Mouse (Mus musculus): ENCODE data around the gene Pgd. TPM values are rescaled to one million over a fixed set of nuclear protein-coding genes. Genes with fewer than 3 reads are reported as not detected.

The Pgd gene
- polyA plus RNA-seq, 1 experiment from 2014 or later, result 133 TPM

GRCm38 (mm10) chr4:149163196-149163595, 3.4 kb downstream of the Pgd start:
- no peak for DNase-seq (ENCODE audit: low spot score)
- H3K4me3 ChIP-seq, result no peak overlapping the region

GRCm38 (mm10) chr4:149161166-149161565, 5.4 kb downstream of the Pgd start:
- Histone ChIP-seq H3K4me1 (peaks cover 19% of the 10 kb centered on the region), H3K4me3 (no peak overlapping the region), H3K27me3 (ENCODE audit: insufficient read depth, poor library complexity, severe bottlenecking) (no peaks in the 10 kb centered on the region), H3K36me3 (peaks cover 91% of the 10 kb centered on the region), H3K9me3 (no peaks in the 10 kb centered on the region), H3K27ac (no peak overlapping the region)
- DNase-seq (ENCODE audit: low spot score), result no peak
- 95% methylated on average over 6 of the region's 6 CpGs for WGBS

More at GRCm38 (mm10) chr4:149163196-149163595, 3.4 kb downstream of the Pgd start:
- peaks cover 70% of the 10 kb centered on the region for H3K36me3 ChIP-seq
- no peak overlapping the region for H3K27ac ChIP-seq
- H3K27me3 ChIP-seq (ENCODE audit: insufficient read depth, poor library complexity, severe bottlenecking), result no peaks in the 10 kb centered on the region
- 77% methylated on average over 1 of the region's 1 CpGs for WGBS
- H3K9me3 ChIP-seq, result no peaks in the 10 kb centered on the region
- H3K4me1 ChIP-seq, result peaks cover 21% of the 10 kb centered on the region

- H3K27ac ChIP-seq, result no peak overlapping the region
- WGBS, result 85% methylated on average over 13 of the region's 13 CpGs
- H3K4me1 ChIP-seq, result peaks cover 8% of the 10 kb centered on the region
- no peak overlapping the region for H3K4me3 ChIP-seq
- H3K9me3 ChIP-seq, result no peaks in the 10 kb centered on the region
- H3K36me3 ChIP-seq, result peaks cover 98% of the 10 kb centered on the region
- no peaks in the 10 kb centered on the region for H3K27me3 ChIP-seq (ENCODE audit: insufficient read depth, poor library complexity, severe bottlenecking)
- no peak for DNase-seq (ENCODE audit: low spot score)
Observed at GRCm38 (mm10) chr4:149159891-149160290, 6.7 kb downstream of the Pgd start.

GRCm38 (mm10) chr4:149159203-149159602, 7.4 kb downstream of the Pgd start:
- Histone ChIP-seq H3K27ac (no peak overlapping the region), H3K4me3 (no peak overlapping the region), H3K9me3 (no peaks in the 10 kb centered on the region), H3K27me3 (ENCODE audit: insufficient read depth, poor library complexity, severe bottlenecking) (no peaks in the 10 kb centered on the region), H3K36me3 (peaks cover 99% of the 10 kb centered on the region), H3K4me1 (peaks cover 3% of the 10 kb centered on the region; the same call in 1 of the 2 replicates)
- no peak for DNase-seq (ENCODE audit: low spot score)
- 79% methylated on average over 2 of the region's 2 CpGs for WGBS

GRCm38 (mm10) chr4:149157415-149157973, 9.1 kb downstream of the Pgd start:
- Histone ChIP-seq H3K4me1 (peaks cover 3% of the 10 kb centered on the region; the same call in 1 of the 2 replicates), H3K4me3 (no peak overlapping the region), H3K36me3 (peaks cover 99% of the 10 kb centered on the region), H3K27ac (no peak overlapping the region), H3K27me3 (ENCODE audit: insufficient read depth, poor library complexity, severe bottlenecking) (no peaks in the 10 kb centered on the region), H3K9me3 (no peaks in the 10 kb centered on the region)
- DNase-seq (ENCODE audit: low spot score), result no peak
- WGBS, result 87% methylated on average over 8 of the region's 8 CpGs

- no peaks in the 10 kb centered on the region for H3K9me3 ChIP-seq
- peaks cover 3% of the 10 kb centered on the region; the same call in 1 of the 2 replicates for H3K4me1 ChIP-seq
- no peaks in the 10 kb centered on the region for H3K27me3 ChIP-seq (ENCODE audit: insufficient read depth, poor library complexity, severe bottlenecking)
- no peak for DNase-seq (ENCODE audit: low spot score)
- H3K4me3 ChIP-seq, result no peak overlapping the region
- peaks cover 100% of the 10 kb centered on the region for H3K36me3 ChIP-seq
- H3K27ac ChIP-seq, result no peak overlapping the region
- 94% methylated on average over 6 of the region's 6 CpGs for WGBS
Observed at GRCm38 (mm10) chr4:149155711-149156110, 10.9 kb downstream of the Pgd start.

GRCm38 (mm10) chr4:149154859-149155258, 11.7 kb downstream of the Pgd start:
- no peaks in the 10 kb centered on the region for H3K27me3 ChIP-seq (ENCODE audit: insufficient read depth, poor library complexity, severe bottlenecking)
- no peak overlapping the region for H3K4me3 ChIP-seq
- H3K9me3 ChIP-seq, result no peaks in the 10 kb centered on the region
- DNase-seq (ENCODE audit: low spot score), result no peak
- peaks cover 100% of the 10 kb centered on the region for H3K36me3 ChIP-seq
- peaks cover 3% of the 10 kb centered on the region; the same call in 1 of the 2 replicates for H3K4me1 ChIP-seq
- 96% methylated on average over 7 of the region's 7 CpGs for WGBS
- no peak overlapping the region for H3K27ac ChIP-seq

GRCm38 (mm10) chr4:149150721-149151120, 15.8 kb downstream of the Pgd start:
- WGBS, result 91% methylated on average over 11 of the region's 11 CpGs
- no peaks in the 10 kb centered on the region for H3K9me3 ChIP-seq

GRCm38 (mm10) chr4:149150256-149150655, 16.3 kb downstream of the Pgd start:
- no peaks in the 10 kb centered on the region for H3K27me3 ChIP-seq (ENCODE audit: insufficient read depth, poor library complexity, severe bottlenecking)
- H3K9me3 ChIP-seq, result no peaks in the 10 kb centered on the region
- peaks cover 10% of the 10 kb centered on the region for H3K4me1 ChIP-seq
- no peak for DNase-seq (ENCODE audit: low spot score)
- WGBS, result 92% methylated on average over 11 of the region's 11 CpGs
- H3K4me3 ChIP-seq, result no peak overlapping the region
- H3K36me3 ChIP-seq, result peaks cover 61% of the 10 kb centered on the region
- no peak overlapping the region for H3K27ac ChIP-seq

More at GRCm38 (mm10) chr4:149150721-149151120, 15.8 kb downstream of the Pgd start:
- Histone ChIP-seq H3K4me3 (no peak overlapping the region), H3K27me3 (ENCODE audit: insufficient read depth, poor library complexity, severe bottlenecking) (no peaks in the 10 kb centered on the region), H3K27ac (no peak overlapping the region), H3K36me3 (peaks cover 66% of the 10 kb centered on the region), H3K4me1 (peaks cover 10% of the 10 kb centered on the region)
- no peak for DNase-seq (ENCODE audit: low spot score)

- peaks cover 10% of the 10 kb centered on the region for H3K4me1 ChIP-seq
- no peaks in the 10 kb centered on the region for H3K27me3 ChIP-seq (ENCODE audit: insufficient read depth, poor library complexity, severe bottlenecking)
- no peak for DNase-seq (ENCODE audit: low spot score)
- H3K4me3 ChIP-seq, result no peak overlapping the region
- H3K27ac ChIP-seq, result no peak overlapping the region
- H3K9me3 ChIP-seq, result no peaks in the 10 kb centered on the region
- WGBS, result 76% methylated on average over 7 of the region's 7 CpGs
- H3K36me3 ChIP-seq, result peaks cover 55% of the 10 kb centered on the region
Observed at GRCm38 (mm10) chr4:149149611-149150010, 17.0 kb downstream of the Pgd start.

GRCm38 (mm10) chr4:149149196-149149595, 17.4 kb downstream of the Pgd start:
- WGBS, result 94% methylated on average over 9 of the region's 9 CpGs
- H3K27ac ChIP-seq, result no peak overlapping the region
- no peaks in the 10 kb centered on the region for H3K9me3 ChIP-seq
- H3K4me3 ChIP-seq, result no peak overlapping the region
- peaks cover 50% of the 10 kb centered on the region for H3K36me3 ChIP-seq
- DNase-seq (ENCODE audit: low spot score), result no peak
- H3K27me3 ChIP-seq (ENCODE audit: insufficient read depth, poor library complexity, severe bottlenecking), result no peaks in the 10 kb centered on the region
- peaks cover 10% of the 10 kb centered on the region for H3K4me1 ChIP-seq

- no peak overlapping the region for H3K4me3 ChIP-seq
- H3K36me3 ChIP-seq, result peaks cover 39% of the 10 kb centered on the region
- DNase-seq (ENCODE audit: low spot score), result no peak
- H3K9me3 ChIP-seq, result no peaks in the 10 kb centered on the region
- H3K4me1 ChIP-seq, result peaks cover 10% of the 10 kb centered on the region
- WGBS, result 66% methylated on average over 4 of the region's 4 CpGs
- no peak overlapping the region for H3K27ac ChIP-seq
- 0 out of 2 replicates have a peak, but pooled peaks cover 3% of the 10 kb centered on the region for H3K27me3 ChIP-seq (ENCODE audit: insufficient read depth, poor library complexity, severe bottlenecking)
Observed at GRCm38 (mm10) chr4:149148084-149148483, 18.5 kb downstream of the Pgd start.

- Histone ChIP-seq H3K27me3 (ENCODE audit: insufficient read depth, poor library complexity, severe bottlenecking) (0 out of 2 replicates have a peak, but pooled peaks cover 3% of the 10 kb centered on the region), H3K36me3 (peaks cover 34% of the 10 kb centered on the region), H3K27ac (no peak overlapping the region), H3K4me1 (peaks cover 10% of the 10 kb centered on the region), H3K4me3 (no peak overlapping the region), H3K9me3 (no peaks in the 10 kb centered on the region)
- 77% methylated on average over 7 of the region's 7 CpGs for WGBS
- DNase-seq (ENCODE audit: low spot score), result no peak
Observed at GRCm38 (mm10) chr4:149147528-149147927, 19.0 kb downstream of the Pgd start.

- H3K9me3 ChIP-seq, result no peaks in the 10 kb centered on the region
- H3K27ac ChIP-seq, result no peak overlapping the region
- H3K4me1 ChIP-seq, result peaks cover 10% of the 10 kb centered on the region
- WGBS, result 73% methylated on average over 4 of the region's 4 CpGs
- H3K36me3 ChIP-seq, result peaks cover 10% of the 10 kb centered on the region
- no peak for DNase-seq (ENCODE audit: low spot score)
- 0 out of 2 replicates have a peak, but pooled peaks cover 3% of the 10 kb centered on the region for H3K27me3 ChIP-seq (ENCODE audit: insufficient read depth, poor library complexity, severe bottlenecking)
- no peak overlapping the region for H3K4me3 ChIP-seq
Observed at GRCm38 (mm10) chr4:149145151-149145550, 21.4 kb downstream of the Pgd start.
